Comparison of ENCODE assay signal across 10 mouse cellular contexts in genomic region chr11:83852501-83853211, GRCm38 (mm10). TPM values are rescaled to one million over a fixed set of nuclear protein-coding genes. Genes with fewer than 3 reads are reported as not detected.
DNase-seq lines count a peak whose midpoint lies in the region; ATAC-seq and TF ChIP-seq lines count a peak whose summit lies in the region.
"Had no signal": no experiment of that assay in that cellular context is flagged by ENCODE, and none has a peak within 500 bp of the region (broad histone marks: within the 10 kb centered on the region; RNA-seq: fewer than 3 reads in every experiment).

No protein-coding gene starts in this region.

- peaks cover 20% of the 10 kb centered on the region for H3K4me1 ChIP-seq in forebrain, embryonic 11.5 days (replicated peaks; ENCODE audit: control insufficient read depth, insufficient read depth, low read length)
- peaks cover 11% of the 10 kb centered on the region for H3K4me1 ChIP-seq in forebrain, embryonic 13.5 days
- H3K4me1 ChIP-seq in intestine, postnatal 0 days (replicated peaks; ENCODE audit: control insufficient read depth, insufficient read depth, low read length): no peaks in the 10 kb centered on the region
- no peaks in the 10 kb centered on the region for H3K4me1 ChIP-seq in liver, embryonic 15.5 days (replicated peaks)

- peak; percentile 62 for DNase-seq in forebrain, embryonic 11.5 days (ENCODE audit: low spot score)
- peak; percentile 20 for DNase-seq in R1 (ENCODE audit: low read depth, low spot score)
- no peak for DNase-seq in frontal cortex, adult 2 months (ENCODE audit: extremely low spot score in 1 of 2, low spot score in 1 of 2)
- DNase-seq in left cerebral cortex, adult 18-20 months (ENCODE audit: low spot score in 2 of 2): no peak

- H3K27ac ChIP-seq in forebrain, embryonic 11.5 days (ENCODE audit: low read depth, low read length): no peak overlapping the region
- H3K27ac ChIP-seq in forebrain, embryonic 13.5 days: no peak overlapping the region
- peak overlapping the region; percentile 88 for H3K27ac ChIP-seq in intestine, postnatal 0 days (ENCODE audit: low read depth, low read length)
- peak overlapping the region; percentile 16 for H3K27ac ChIP-seq in liver, embryonic 15.5 days (replicated peaks)
- H3K27ac ChIP-seq: layer of hippocampus, adult 2 months had no signal

- ATAC-seq in forebrain, embryonic 11.5 days (replicated peaks; ENCODE audit: low FRiP score): no peak
- ATAC-seq in forebrain, embryonic 13.5 days: no peak
- peak; percentile 33; the same call in 1 of the 2 replicates for ATAC-seq in intestine, postnatal 0 days
- ATAC-seq in liver, embryonic 15.5 days (ENCODE audit: insufficient read depth): no peak
- ATAC-seq in inflammation-experienced regulatory T-cells, adult 6 months: no peak
- ATAC-seq: CD4-positive, CD25-positive, alpha-beta regulatory T cell, adult 4 months had no signal

- under 1% methylated on average over 38 of the region's 38 CpGs for WGBS in forebrain, embryonic 11.5 days
- 1% methylated on average over 38 of the region's 38 CpGs for WGBS in forebrain, embryonic 13.5 days
- WGBS in intestine, postnatal 0 days: under 1% methylated on average over 38 of the region's 38 CpGs
- WGBS in liver, embryonic 15.5 days (ENCODE audit: insufficient replicate concordance): under 1% methylated on average over 38 of the region's 38 CpGs

- H3K9ac ChIP-seq in forebrain, embryonic 11.5 days (ENCODE audit: low read length): no peak overlapping the region
- no peak overlapping the region for H3K9ac ChIP-seq in forebrain, embryonic 13.5 days
- H3K9ac ChIP-seq in intestine, postnatal 0 days (ENCODE audit: low read depth, low read length): peak overlapping the region; percentile 65
- H3K9ac ChIP-seq in liver, embryonic 15.5 days: no peak overlapping the region

- peaks cover 74% of the 10 kb centered on the region for H3K27me3 ChIP-seq in forebrain, embryonic 11.5 days (ENCODE audit: control insufficient read depth, insufficient read depth, low read length)
- peaks cover 93% of the 10 kb centered on the region for H3K27me3 ChIP-seq in forebrain, embryonic 13.5 days
- H3K27me3 ChIP-seq in intestine, postnatal 0 days (replicated peaks; ENCODE audit: control insufficient read depth, insufficient read depth, low read length): no peaks in the 10 kb centered on the region; the same call in 1 of the 2 replicates
- peaks cover 94% of the 10 kb centered on the region for H3K27me3 ChIP-seq in liver, embryonic 15.5 days

- no peaks in the 10 kb centered on the region for H3K9me3 ChIP-seq in forebrain, embryonic 11.5 days (ENCODE audit: control insufficient read depth, low read length)
- no peaks in the 10 kb centered on the region for H3K9me3 ChIP-seq in forebrain, embryonic 13.5 days (replicated peaks)
- H3K9me3 ChIP-seq in intestine, postnatal 0 days (ENCODE audit: control insufficient read depth): no peaks in the 10 kb centered on the region
- H3K9me3 ChIP-seq in liver, embryonic 15.5 days (replicated peaks): no peaks in the 10 kb centered on the region

- H3K36me3 ChIP-seq in forebrain, embryonic 11.5 days (ENCODE audit: control insufficient read depth, insufficient read depth, low read length): no peaks in the 10 kb centered on the region
- H3K36me3 ChIP-seq in forebrain, embryonic 13.5 days (ENCODE audit: poor library complexity, severe bottlenecking): no peaks in the 10 kb centered on the region
- H3K36me3 ChIP-seq in intestine, postnatal 0 days (ENCODE audit: control insufficient read depth, insufficient read depth): no peaks in the 10 kb centered on the region
- H3K36me3 ChIP-seq in liver, embryonic 15.5 days (replicated peaks): no peaks in the 10 kb centered on the region

- no peak overlapping the region for H3K4me2 ChIP-seq in forebrain, embryonic 11.5 days (ENCODE audit: low read depth, low read length, severe bottlenecking)
- no peak overlapping the region for H3K4me2 ChIP-seq in forebrain, embryonic 13.5 days
- peak overlapping the region; percentile 79 for H3K4me2 ChIP-seq in intestine, postnatal 0 days (replicated peaks; ENCODE audit: low read depth)
- H3K4me2 ChIP-seq in liver, embryonic 15.5 days: peak overlapping the region; percentile 53

- no peak for TF ChIP-seq CTCF in intestine, postnatal 0 days (IDR thresholded peaks at IDR 0.05; ENCODE audit: low read depth)

- H3K4me3 ChIP-seq in forebrain, embryonic 11.5 days (ENCODE audit: low read depth, low read length): no peak overlapping the region
- no peak overlapping the region for H3K4me3 ChIP-seq in forebrain, embryonic 13.5 days
- H3K4me3 ChIP-seq in intestine, postnatal 0 days (ENCODE audit: low read depth, low read length): peak overlapping the region; percentile 44
- peak overlapping the region; percentile 46 for H3K4me3 ChIP-seq in liver, embryonic 15.5 days (replicated peaks)
- H3K4me3 ChIP-seq: layer of hippocampus, adult 2 months had no signal

RNA-seq across cellular contexts. Expression of gene Hnf1b, which starts 2.8 kb away (rescaled TPM):
- polyA plus RNA-seq in forebrain, embryonic 11.5 days (2014; fragmentation: Nextera tagmentation; extraction: Ambion mirVana): not detected in 2 replicates
- polyA plus RNA-seq in forebrain, embryonic 13.5 days (2015; fragmentation: Nextera tagmentation; extraction: Ambion mirVana): not detected in 2 replicates
- 12.0 and 13.2 TPM in 2 replicates for polyA plus RNA-seq in intestine, postnatal 0 days (2015; fragmentation: Nextera tagmentation; extraction: Ambion mirVana)
- polyA plus RNA-seq in liver, embryonic 15.5 days (2015; fragmentation: Nextera tagmentation; extraction: Ambion mirVana): 3.1 and 4.8 TPM in 2 replicates
- polyA plus RNA-seq in frontal cortex, adult 2 months (2012; rRNA removed): 0.08 and 0.13 TPM in 2 replicates
- under 1 TPM; 0.21 to 0.68 TPM for total RNA-seq in left cerebral cortex, adult 18-20 months (2021)
- polyA plus RNA-seq in inflammation-experienced regulatory T-cells, adult 6 months (2017; shearing (Covaris generic)): not detected
- polyA plus RNA-seq: CD4-positive, CD25-positive, alpha-beta regulatory T cell, adult 4 months had no signal

Comparison
In these comparisons a context has a peak if more than half of its experiments do, and no peak if none do; other contexts are left out.
1. DNase-seq: peak in forebrain, embryonic 11.5 days (single experiment) and R1 (single experiment); none in frontal cortex, adult 2 months (0 of 2) and left cerebral cortex, adult 18-20 months (0 of 2).
2. H3K27ac ChIP-seq: peak in intestine, postnatal 0 days (single experiment) and liver, embryonic 15.5 days (single experiment); none in forebrain, embryonic 11.5 days (single experiment) and forebrain, embryonic 13.5 days (single experiment).
3. H3K4me2 ChIP-seq: peak in intestine, postnatal 0 days (single experiment) and liver, embryonic 15.5 days (single experiment); none in forebrain, embryonic 11.5 days (single experiment) and forebrain, embryonic 13.5 days (single experiment).
4. H3K4me3 ChIP-seq: peak in intestine, postnatal 0 days (single experiment) and liver, embryonic 15.5 days (single experiment); none in forebrain, embryonic 11.5 days (single experiment) and forebrain, embryonic 13.5 days (single experiment).